Mouse (Mus musculus): Measurements from ENCODE around the gene Kirrel3.

DNA sequence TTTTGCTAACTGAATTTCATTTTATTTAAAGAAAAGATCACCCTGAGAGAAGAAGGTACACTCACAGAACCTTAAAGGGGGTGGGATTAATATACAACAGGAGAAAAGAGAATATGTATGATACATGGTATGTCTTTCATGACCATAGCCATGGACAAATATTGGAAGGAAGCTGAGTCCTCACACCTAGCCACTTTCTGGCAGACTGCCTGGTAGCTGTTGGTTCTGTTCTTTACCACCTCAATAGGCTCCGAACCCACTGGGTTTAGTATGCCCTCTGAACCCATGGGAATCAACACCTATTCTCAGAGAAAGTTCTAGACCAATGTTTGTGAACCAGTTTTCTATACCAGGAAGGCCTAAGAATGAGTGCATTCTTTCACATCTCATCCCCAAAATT lies 96.8 kb downstream of the Kirrel3 start:
- no peak for TF ChIP-seq GATA1 (IDR thresholded peaks at IDR 0.05; ENCODE audit: low read length)
- TF ChIP-seq TAL1 (IDR thresholded peaks at IDR 0.05; ENCODE audit: low read length): no peak
